Mouse (Mus musculus) urinary bladder, adult 2 months (tissue): Measurements from ENCODE around the gene Akain1. TPM values are rescaled to one million over a fixed set of nuclear protein-coding genes. Genes with fewer than 3 reads are reported as not detected.
A peak's percentile ranks its signal among the peaks of the same experiment; 100 is the strongest.

Source experiments
- DNase-seq: peaks from one replicate; pipeline ENCODE4 v3.0.0; 2022; ENCODE audit warnings: low spot score
- polyA plus RNA-seq: library from polyadenylated mRNA; depleted of rRNA; stranded (reverse); fragments of >200 nt; gene quantifications from 2 replicates; pipeline ENCODE4 v1.2.3, GENCODE M21; 2012; rRNA removed

The Akain1 gene
- not detected in 2 replicates for polyA plus RNA-seq

- peak; percentile 61 for DNase-seq
Observed at GRCm38 (mm10) chr17:69438990-69439491, at the start of gene Akain1. TSS of gene Akain1 (plus strand) at chr17:69439326.

- no peak for DNase-seq
Observed at GRCm38 (mm10) chr17:69396147-69397033, 42.7 kb upstream of the Akain1 start.

- no peak for DNase-seq
Observed at GRCm38 (mm10) chr17:69397163-69397562, 42.0 kb upstream of the Akain1 start.

GRCm38 (mm10) chr17:69398092-69398491, 41.0 kb upstream of the Akain1 start:
- DNase-seq: no peak

- DNase-seq: no peak
Observed at GRCm38 (mm10) chr17:69401146-69401545, 38.0 kb upstream of the Akain1 start.

- no peak for DNase-seq
Observed at GRCm38 (mm10) chr17:69416163-69416562, 23.0 kb upstream of the Akain1 start.

- DNase-seq: peak; percentile 98
Observed at GRCm38 (mm10) chr17:69416920-69417661, 22.0 kb upstream of the Akain1 start.

GRCm38 (mm10) chr17:69417724-69418373, 21.3 kb upstream of the Akain1 start:
- no peak for DNase-seq

- no peak for DNase-seq
Observed at GRCm38 (mm10) chr17:69421592-69421991, 17.5 kb upstream of the Akain1 start.

- no peak for DNase-seq
Observed at GRCm38 (mm10) chr17:69437836-69438235, 1.3 kb upstream of the Akain1 start.

- DNase-seq: no peak
Observed at GRCm38 (mm10) chr17:69438486-69438885, 640 bp upstream of the Akain1 start.

GRCm38 (mm10) chr17:69439571-69440480, 700 bp downstream of the Akain1 start:
- peak; percentile 20 for DNase-seq

GRCm38 (mm10) chr17:69441041-69441440, 1.9 kb downstream of the Akain1 start:
- no peak for DNase-seq

- DNase-seq: no peak
Observed at GRCm38 (mm10) chr17:69448679-69449078, 9.6 kb downstream of the Akain1 start.

GRCm38 (mm10) chr17:69461680-69462079, 22.6 kb downstream of the Akain1 start:
- no peak for DNase-seq

- no peak for DNase-seq
Observed at GRCm38 (mm10) chr17:69463037-69463436, 23.9 kb downstream of the Akain1 start.

GRCm38 (mm10) chr17:69471171-69471570, 32.0 kb downstream of the Akain1 start:
- no peak for DNase-seq

GRCm38 (mm10) chr17:69472401-69472800, 33.3 kb downstream of the Akain1 start:
- no peak for DNase-seq

- no peak for DNase-seq
Observed at GRCm38 (mm10) chr17:69474084-69474483, 35.0 kb downstream of the Akain1 start.

- DNase-seq: peak; percentile 45
Observed at GRCm38 (mm10) chr17:69475423-69475822, 36.3 kb downstream of the Akain1 start.

GRCm38 (mm10) chr17:69477526-69477925, 38.4 kb downstream of the Akain1 start:
- DNase-seq: no peak
